Mouse (Mus musculus): Measurements from ENCODE around the gene Dhrs9.
"Not testable (repeated sequence)": the region's sequence is repeated elsewhere in the genome, so short reads cannot be mapped to it uniquely, and the experiment has no call there.

The Dhrs9 gene

GRCm38 (mm10) chr2:69380281-69380680, at the start of gene Dhrs9:
Gene Dhrs9 (plus strand): TSS chr2:69380445.
- no peak for DNase-seq

- DNase-seq: not testable (repeated sequence)
Observed at GRCm38 (mm10) chr2:69331523-69331922, 48.7 kb upstream of the Dhrs9 start.

GRCm38 (mm10) chr2:69341506-69341905, 38.7 kb upstream of the Dhrs9 start:
- DNase-seq: no peak

- DNase-seq: no peak
Observed at GRCm38 (mm10) chr2:69342496-69343221, 37.6 kb upstream of the Dhrs9 start, which contains the start of gene Abcb11. Gene Abcb11 (minus strand): TSS chr2:69342616.

GRCm38 (mm10) chr2:69355402-69355801, 24.8 kb upstream of the Dhrs9 start:
- DNase-seq: not testable (repeated sequence)

- no peak for DNase-seq
Observed at GRCm38 (mm10) chr2:69364831-69365230, 15.4 kb upstream of the Dhrs9 start.

- DNase-seq: peak; percentile 62 to 64
Observed at GRCm38 (mm10) chr2:69365275-69365674, 15.0 kb upstream of the Dhrs9 start.

GRCm38 (mm10) chr2:69376780-69377179, 3.5 kb upstream of the Dhrs9 start:
- no peak for DNase-seq

GRCm38 (mm10) chr2:69379801-69380200, 444 bp upstream of the Dhrs9 start:
- no peak for DNase-seq

GRCm38 (mm10) chr2:69381740-69382139, 1.5 kb downstream of the Dhrs9 start:
- DNase-seq: no peak

GRCm38 (mm10) chr2:69382838-69383237, 2.6 kb downstream of the Dhrs9 start:
- no peak for DNase-seq

GRCm38 (mm10) chr2:69386118-69386871, 6.0 kb downstream of the Dhrs9 start:
- peak; percentile 44 to 54 for DNase-seq

GRCm38 (mm10) chr2:69393947-69394346, 13.7 kb downstream of the Dhrs9 start:
- no peak for DNase-seq

GRCm38 (mm10) chr2:69395597-69396248, 15.5 kb downstream of the Dhrs9 start:
- DNase-seq: no peak

GRCm38 (mm10) chr2:69396760-69397435, 16.7 kb downstream of the Dhrs9 start:
- DNase-seq: no peak

- DNase-seq: peak in 1 of 2 experiments; percentile 67
Observed at GRCm38 (mm10) chr2:69400866-69401604, 20.8 kb downstream of the Dhrs9 start.

GRCm38 (mm10) chr2:69401891-69402290, 21.6 kb downstream of the Dhrs9 start:
- no peak for DNase-seq

GRCm38 (mm10) chr2:69402309-69402708, 22.1 kb downstream of the Dhrs9 start:
- DNase-seq: no peak

GRCm38 (mm10) chr2:69405692-69406091, 25.4 kb downstream of the Dhrs9 start:
- DNase-seq: no peak

- no peak for DNase-seq
Observed at GRCm38 (mm10) chr2:69414539-69414938, 34.3 kb downstream of the Dhrs9 start.

GRCm38 (mm10) chr2:69415070-69415469, 34.8 kb downstream of the Dhrs9 start:
- DNase-seq: peak in 1 of 2 experiments; percentile 8

GRCm38 (mm10) chr2:69418294-69418881, 38.1 kb downstream of the Dhrs9 start:
- DNase-seq: no peak

Data from kidney, postnatal 36 days (tissue).